Mouse (Mus musculus) limb, embryonic 14.5 days (tissue): Measurements from ENCODE around the gene Rap1gds1. TPM values are rescaled to one million over a fixed set of nuclear protein-coding genes. Genes with fewer than 3 reads are reported as not detected.

ENCODE experiments used
- ATAC-seq: fragments of 200-750 bp; cut with Nextera tagmentation; 2 replicates; pipeline ENCODE4 v1.8.0; 2017; ENCODE audit warnings: low read depth, moderate number of reproducible peaks, moderate TSS enrichment; ENCODE audit not compliant: low FRiP score
- DNase-seq: peaks from one replicate; pipeline ENCODE4 v3.0.0-alpha.2; 2015; ENCODE audit warnings: low spot score
- H3K27ac ChIP-seq: fragments of 300-500 bp; sonication (generic); replicated peaks from 2 replicates; pipeline ENCODE4 v1.5.1; 2014; ENCODE audit warnings: low read depth, mild to moderate bottlenecking, low read length, moderate library complexity, mixed read lengths
- H3K27me3 ChIP-seq: fragments of 300-500 bp; sonication (generic); 2 replicates; pipeline ENCODE4 v1.6.1; 2014; ENCODE audit warnings: low read length, mixed read lengths; ENCODE audit not compliant: control insufficient read depth, insufficient read depth
- H3K36me3 ChIP-seq: fragments of 300-500 bp; sonication (generic); 2 replicates; pipeline ENCODE4 v1.6.1; 2014; ENCODE audit warnings: mild to moderate bottlenecking, low read length, moderate library complexity, mixed read lengths; ENCODE audit not compliant: control insufficient read depth, insufficient read depth
- H3K4me1 ChIP-seq: fragments of 300-500 bp; sonication (generic); 2 replicates; pipeline ENCODE4 v1.6.1; 2014; ENCODE audit warnings: antibody characterized with exemption, low read length, mixed read lengths; ENCODE audit not compliant: control insufficient read depth, insufficient read depth
- H3K4me2 ChIP-seq: fragments of 300-500 bp; sonication (generic); replicated peaks from 2 replicates; pipeline ENCODE4 v1.6.1; 2014; ENCODE audit warnings: low read depth, mild to moderate bottlenecking, low read length, moderate library complexity; ENCODE audit not compliant: severe bottlenecking
- H3K4me3 ChIP-seq: fragments of 300-500 bp; sonication (generic); replicated peaks from 2 replicates; pipeline ENCODE4 v1.5.1; 2014; ENCODE audit warnings: low read length
- H3K9ac ChIP-seq: fragments of 300-500 bp; sonication (generic); 2 replicates; pipeline ENCODE4 v1.6.1; 2014; ENCODE audit warnings: mild to moderate bottlenecking, low read depth, low read length, moderate library complexity; ENCODE audit not compliant: severe bottlenecking
- H3K9me3 ChIP-seq: fragments of 300-500 bp; sonication (generic); 2 replicates; pipeline ENCODE4 v1.6.1; 2016; ENCODE audit warnings: low read length; ENCODE audit not compliant: control insufficient read depth
- POLR2A ChIP-seq: fragments of 200-500 bp; IDR thresholded peaks from 2 replicates; pipeline ENCODE4 v1.8.0; 2012; ENCODE audit warnings: inconsistent platforms, mild to moderate bottlenecking, moderate library complexity, borderline replicate concordance; ENCODE audit not compliant: insufficient read depth, insufficient read length; ENCODE audit errors: extremely low read depth
- WGBS: fragments of 180-500 bp; shearing (Covaris S2); extraction: QIAGEN DNeasy Blood & Tissue Kit; methylation state at CpG from one replicate; pipeline ENCODE4 v1.1.7; 2014; 5-methylcytosine and 5-hydroxymethylcytosine counted together
- polyA plus RNA-seq, 2 experiments: library from polyadenylated mRNA; depleted of rRNA in 1 of 2; stranded (reverse) in 1 of 2; unstranded in 1 of 2; fragments of >200 nt; fragmentation: Nextera tagmentation in 1 of 2; extraction: Ambion mirVana in 1 of 2; gene quantifications; 2 replicates each; pipeline versions ENCODE4 v1.2.1 to v1.2.3; 2012 to 2014

The Rap1gds1 gene
- polyA plus RNA-seq, 2 experiments: 32.2 to 48.7 TPM

DNA sequence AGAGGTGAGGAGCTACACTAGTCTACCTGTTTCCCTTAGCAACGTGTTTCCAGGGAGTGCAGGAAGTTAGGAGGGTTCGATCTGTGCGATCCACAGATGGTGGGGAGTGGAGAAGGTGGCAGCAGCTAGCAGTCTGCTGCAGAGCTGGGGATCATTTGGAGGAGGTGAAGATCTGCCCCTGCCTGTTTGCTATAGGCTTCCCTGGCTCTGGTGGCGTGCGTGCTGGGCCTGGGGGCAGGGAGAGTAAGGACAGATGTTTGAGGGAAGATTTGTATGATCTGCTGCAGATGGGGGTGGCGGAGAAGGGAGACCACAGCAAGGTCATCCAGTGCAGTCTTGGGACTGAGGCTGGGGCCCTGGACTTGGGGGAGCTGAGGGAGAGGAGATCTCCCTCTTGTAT lies 72.2 kb downstream of the Rap1gds1 start:
- Histone ChIP-seq H3K27ac (no peak overlapping the region), H3K27me3 (no peaks in the 10 kb centered on the region), H3K36me3 (no peaks in the 10 kb centered on the region), H3K4me2 (no peak overlapping the region), H3K4me3 (no peak overlapping the region), H3K4me1 (peaks cover 2% of the 10 kb centered on the region; the same call in 1 of the 2 replicates), H3K9ac (no peak overlapping the region), H3K9me3 (no peaks in the 10 kb centered on the region)
- 74% methylated on average over 6 of the region's 6 CpGs for WGBS
- DNase-seq (no peak), ATAC-seq (no peak)
- TF ChIP-seq POLR2A: no peak

DNA sequence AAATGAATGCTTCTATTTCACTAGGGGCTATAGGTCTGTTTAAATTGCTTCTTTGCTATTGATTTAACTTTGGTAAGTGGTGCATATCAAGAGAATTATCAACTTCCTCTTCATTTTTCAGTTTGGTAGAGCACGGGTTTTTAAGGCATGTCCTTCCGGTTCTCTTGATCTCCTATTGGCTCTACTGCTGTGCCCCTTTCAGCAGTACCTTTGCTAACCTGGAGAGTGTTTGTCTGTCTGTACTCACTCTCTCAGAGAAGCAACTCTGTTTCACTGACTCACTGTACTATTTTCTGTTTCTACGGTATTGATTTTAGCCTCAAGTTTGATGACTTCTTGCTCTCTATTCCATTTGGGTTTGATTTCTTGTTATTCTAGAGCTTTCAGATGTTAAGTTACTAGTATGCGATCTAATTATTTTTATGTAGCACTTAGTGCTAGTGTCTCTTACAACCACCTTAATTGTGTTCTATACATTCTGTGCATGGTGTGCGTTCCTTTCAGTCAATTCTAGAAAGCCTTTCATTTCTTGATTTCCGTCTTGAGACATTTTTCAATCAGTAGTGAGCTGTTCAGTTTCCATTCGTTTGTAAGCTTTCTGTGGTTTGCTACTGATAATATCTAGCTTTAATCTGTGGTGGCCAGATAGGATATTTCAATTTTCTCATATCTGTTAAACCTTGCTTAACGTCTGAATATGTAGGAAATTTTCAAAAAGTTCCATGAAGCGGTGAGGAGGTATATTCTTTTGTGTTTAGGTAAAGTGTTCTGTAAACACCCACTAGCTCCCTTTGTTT lies 74.7 kb downstream of the Rap1gds1 start:
- ATAC-seq (no peak), DNase-seq (no peak)
- Histone ChIP-seq H3K9me3 (no peaks in the 10 kb centered on the region), H3K9ac (no peak overlapping the region), H3K27me3 (no peaks in the 10 kb centered on the region), H3K36me3 (no peaks in the 10 kb centered on the region; the same call in 1 of the 2 replicates), H3K27ac (no peak overlapping the region), H3K4me2 (no peak overlapping the region), H3K4me3 (no peak overlapping the region), H3K4me1 (peaks cover 2% of the 10 kb centered on the region; the same call in 1 of the 2 replicates)
- whole genome bisulfite sequencing: 89% methylated on average over 9 of the region's 9 CpGs
- TF ChIP-seq POLR2A: no peak

DNA sequence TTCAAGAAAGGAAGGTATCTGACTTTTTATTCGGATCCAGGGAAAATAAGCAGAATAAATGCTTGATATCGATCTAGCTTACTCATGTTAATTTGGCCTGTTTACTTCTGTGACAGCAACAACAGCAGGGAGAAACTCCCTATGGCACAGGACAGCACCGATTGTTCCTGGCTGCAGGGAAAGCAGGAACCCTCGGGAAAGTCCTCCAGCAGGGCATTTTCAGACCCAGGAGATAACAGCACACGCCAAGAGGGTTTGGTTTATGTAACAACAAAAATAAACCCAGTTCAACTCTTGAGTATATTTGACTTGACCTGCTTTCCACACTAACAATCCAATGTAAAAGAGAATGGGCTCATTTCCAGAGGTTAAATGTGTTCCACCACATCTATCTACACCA lies 81.5 kb downstream of the Rap1gds1 start:
- H3K4me2 ChIP-seq: no peak overlapping the region
- DNase-seq: no peak
- no peak for TF ChIP-seq POLR2A
- no peaks in the 10 kb centered on the region for H3K4me1 ChIP-seq
- no peaks in the 10 kb centered on the region for H3K9me3 ChIP-seq
- H3K36me3 ChIP-seq: no peaks in the 10 kb centered on the region; the same call in 1 of the 2 replicates
- H3K4me3 ChIP-seq: no peak overlapping the region
- H3K27ac ChIP-seq: no peak overlapping the region
- no peak for ATAC-seq
- 84% methylated on average over 5 of the region's 5 CpGs for WGBS
- no peaks in the 10 kb centered on the region for H3K27me3 ChIP-seq
- no peak overlapping the region for H3K9ac ChIP-seq

DNA sequence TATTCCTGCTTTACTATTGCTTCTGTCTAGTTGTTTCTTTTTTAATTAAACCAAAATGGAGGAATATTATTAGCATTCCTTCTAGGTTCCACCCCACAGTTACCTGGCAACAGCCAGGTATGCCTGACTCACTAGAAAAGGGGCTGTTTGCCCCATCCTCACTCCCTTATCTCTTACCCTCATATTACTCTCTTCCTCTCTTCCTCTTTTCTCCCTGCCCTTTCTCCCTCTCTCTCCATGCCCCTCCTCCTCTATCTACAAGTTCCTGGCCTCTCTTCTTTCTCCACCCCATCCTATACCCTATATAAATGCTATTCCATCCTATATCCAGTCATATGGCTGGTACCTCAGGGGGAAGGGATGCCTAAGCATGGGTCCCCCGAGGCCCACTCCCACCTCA lies 83.6 kb downstream of the Rap1gds1 start:
- H3K27me3 ChIP-seq: no peaks in the 10 kb centered on the region
- TF ChIP-seq POLR2A: no peak
- H3K9ac ChIP-seq: no peak overlapping the region
- peaks cover 4% of the 10 kb centered on the region; the same call in 1 of the 2 replicates for H3K9me3 ChIP-seq
- DNase-seq (no peak), ATAC-seq (no peak)
- H3K4me3 ChIP-seq: no peak overlapping the region
- WGBS: 87% methylated on average over 1 of the region's 1 CpGs
- H3K4me1 ChIP-seq: no peaks in the 10 kb centered on the region
- H3K27ac ChIP-seq: no peak overlapping the region
- no peaks in the 10 kb centered on the region; the same call in 1 of the 2 replicates for H3K36me3 ChIP-seq
- H3K4me2 ChIP-seq: no peak overlapping the region

DNA sequence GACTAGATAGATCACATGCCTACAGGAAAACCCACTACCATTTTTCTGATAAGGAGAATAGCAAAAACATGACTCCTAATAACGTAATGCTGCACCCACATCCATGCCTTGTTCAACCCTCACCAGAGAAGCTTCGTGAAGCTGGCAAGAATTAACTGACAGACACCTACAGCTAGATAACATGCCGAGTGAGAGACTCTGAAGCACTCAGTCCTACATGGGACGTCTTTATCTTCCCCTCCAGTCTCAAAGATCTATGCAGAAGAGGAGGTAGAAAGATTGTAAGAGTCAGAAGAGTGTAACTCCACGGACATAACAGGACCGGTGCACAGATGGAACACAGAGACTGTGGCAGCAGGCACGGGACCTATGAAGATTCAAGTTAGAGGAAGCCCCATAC lies 85.9 kb downstream of the Rap1gds1 start:
- no peak for ATAC-seq
- Histone ChIP-seq H3K27me3 (no peaks in the 10 kb centered on the region), H3K4me1 (no peaks in the 10 kb centered on the region), H3K9ac (no peak overlapping the region), H3K27ac (no peak overlapping the region), H3K9me3 (peaks cover 4% of the 10 kb centered on the region; the same call in 1 of the 2 replicates), H3K4me3 (no peak overlapping the region), H3K36me3 (no peaks in the 10 kb centered on the region), H3K4me2 (no peak overlapping the region)
- DNase-seq: no peak
- no peak for TF ChIP-seq POLR2A
- 94% methylated on average over 7 of the region's 7 CpGs for WGBS
